Mouse (Mus musculus) forebrain, embryonic 15.5 days (tissue): ENCODE data around the gene Srsf12. TPM values are rescaled to one million over a fixed set of nuclear protein-coding genes. Genes with fewer than 3 reads are reported as not detected.

Experiments used
- ATAC-seq: fragments of 200-750 bp; cut with Nextera tagmentation; replicated peaks from 2 replicates; pipeline ENCODE4 v1.8.0; 2017; ENCODE audit warnings: mild to moderate bottlenecking, moderate TSS enrichment, moderate library complexity
- H3K27ac ChIP-seq: fragments of 300-500 bp; sonication (generic); replicated peaks from 2 replicates; pipeline ENCODE4 v1.5.1; 2015; ENCODE audit warnings: mild to moderate bottlenecking, inconsistent platforms
- H3K27me3 ChIP-seq: fragments of 300-500 bp; sonication (generic); 2 replicates; pipeline ENCODE4 v1.6.1; 2015; ENCODE audit warnings: inconsistent platforms
- H3K36me3 ChIP-seq: fragments of 300-500 bp; sonication (generic); 2 replicates; pipeline ENCODE4 v1.6.1; 2015; ENCODE audit warnings: mild to moderate bottlenecking, inconsistent platforms
- H3K4me1 ChIP-seq: fragments of 300-500 bp; sonication (generic); 2 replicates; pipeline ENCODE4 v1.6.1; 2015; ENCODE audit warnings: inconsistent platforms
- H3K4me2 ChIP-seq: fragments of 300-500 bp; sonication (generic); replicated peaks from 2 replicates; pipeline ENCODE4 v1.6.1; 2015; ENCODE audit warnings: mild to moderate bottlenecking, inconsistent platforms
- H3K4me3 ChIP-seq: fragments of 300-500 bp; sonication (generic); 2 replicates; pipeline ENCODE4 v1.5.1; 2015; ENCODE audit warnings: mild to moderate bottlenecking, inconsistent platforms
- H3K9ac ChIP-seq: fragments of 300-500 bp; sonication (generic); replicated peaks from 2 replicates; pipeline ENCODE4 v1.6.1; 2015; ENCODE audit warnings: mild to moderate bottlenecking, inconsistent platforms
- H3K9me3 ChIP-seq: fragments of 300-500 bp; sonication (generic); 2 replicates; pipeline ENCODE4 v1.6.1; 2016; ENCODE audit warnings: inconsistent platforms
- WGBS: fragments of 180-500 bp; shearing (Covaris S2); methylation state at CpG from one replicate; pipeline ENCODE4 v1.1.7; 2015; ENCODE audit warnings: mixed read lengths; 5-methylcytosine and 5-hydroxymethylcytosine counted together
- polyA plus RNA-seq: library from polyadenylated mRNA; unstranded; fragments of >200 nt; fragmentation: Nextera tagmentation; extraction: Ambion mirVana; gene quantifications from 2 replicates; pipeline ENCODE4 v1.2.1, GENCODE M21; 2015

Srsf12 gene
- polyA plus RNA-seq, 1 experiment from 2014 or later = 33.9 TPM

- H3K9ac ChIP-seq = no peak overlapping the region
- H3K9me3 ChIP-seq = no peaks in the 10 kb centered on the region
- no peak overlapping the region for H3K4me3 ChIP-seq
- no peak for ATAC-seq
- no peak overlapping the region for H3K4me2 ChIP-seq
- peaks cover 10% of the 10 kb centered on the region; the same call in 1 of the 2 replicates for H3K36me3 ChIP-seq
- no peaks in the 10 kb centered on the region for H3K4me1 ChIP-seq
- H3K27me3 ChIP-seq = no peaks in the 10 kb centered on the region
- 83% methylated on average over 4 of the region's 4 CpGs for WGBS
- no peak overlapping the region for H3K27ac ChIP-seq
Measured at GRCm38 (mm10) chr4:33229639-33230038, 20.8 kb downstream of the Srsf12 start.

DNA sequence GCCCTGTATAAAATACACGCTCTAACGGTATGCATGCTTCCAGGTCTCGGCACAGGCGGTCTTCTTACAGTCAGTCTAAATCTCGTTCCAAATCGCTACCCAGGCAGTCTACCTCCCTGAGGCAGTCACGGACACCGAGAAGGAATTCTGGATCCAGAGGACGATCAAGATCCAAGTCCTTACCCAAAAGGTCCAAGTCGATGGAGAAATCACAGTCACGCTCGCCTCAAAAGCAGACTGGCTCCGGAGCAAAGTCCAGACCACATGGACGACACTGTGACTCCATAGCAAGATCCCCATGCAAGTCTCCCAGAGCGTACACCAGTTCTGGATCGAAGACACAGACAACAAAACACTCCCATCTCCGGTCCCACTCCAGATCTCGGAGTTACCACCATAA lies 22.1 kb downstream of the Srsf12 start:
- Histone ChIP-seq H3K36me3 (peaks cover 8% of the 10 kb centered on the region; the same call in 1 of the 2 replicates), H3K4me2 (no peak overlapping the region), H3K27me3 (no peaks in the 10 kb centered on the region), H3K9ac (no peak overlapping the region), H3K4me3 (no peak overlapping the region), H3K4me1 (no peaks in the 10 kb centered on the region), H3K27ac (no peak overlapping the region), H3K9me3 (no peaks in the 10 kb centered on the region)
- WGBS = 92% methylated on average over 18 of the region's 18 CpGs
- no peak for ATAC-seq

- Histone ChIP-seq H3K27me3 (no peaks in the 10 kb centered on the region), H3K4me3 (no peak overlapping the region), H3K4me1 (peaks cover 30% of the 10 kb centered on the region), H3K36me3 (peaks cover 38% of the 10 kb centered on the region), H3K4me2 (no peak overlapping the region), H3K27ac (0 out of 2 replicates have a peak overlapping the region, but pooled peaks have one; percentile 6), H3K9ac (no peak overlapping the region), H3K9me3 (no peaks in the 10 kb centered on the region)
- 38% methylated on average over 5 of the region's 5 CpGs for whole genome bisulfite sequencing
- ATAC-seq = no peak
Measured at GRCm38 (mm10) chr4:33242536-33242935, 33.7 kb downstream of the Srsf12 start.

- Histone ChIP-seq H3K4me3 (no peak overlapping the region), H3K9ac (no peak overlapping the region), H3K27me3 (no peaks in the 10 kb centered on the region), H3K27ac (0 out of 2 replicates have a peak overlapping the region, but pooled peaks have one; percentile 6), H3K36me3 (peaks cover 38% of the 10 kb centered on the region), H3K4me2 (no peak overlapping the region), H3K4me1 (peaks cover 30% of the 10 kb centered on the region), H3K9me3 (no peaks in the 10 kb centered on the region)
- ATAC-seq = no peak
- WGBS = 78% methylated on average over 12 of the region's 12 CpGs
Measured at GRCm38 (mm10) chr4:33243016-33243758, 34.4 kb downstream of the Srsf12 start.

DNA sequence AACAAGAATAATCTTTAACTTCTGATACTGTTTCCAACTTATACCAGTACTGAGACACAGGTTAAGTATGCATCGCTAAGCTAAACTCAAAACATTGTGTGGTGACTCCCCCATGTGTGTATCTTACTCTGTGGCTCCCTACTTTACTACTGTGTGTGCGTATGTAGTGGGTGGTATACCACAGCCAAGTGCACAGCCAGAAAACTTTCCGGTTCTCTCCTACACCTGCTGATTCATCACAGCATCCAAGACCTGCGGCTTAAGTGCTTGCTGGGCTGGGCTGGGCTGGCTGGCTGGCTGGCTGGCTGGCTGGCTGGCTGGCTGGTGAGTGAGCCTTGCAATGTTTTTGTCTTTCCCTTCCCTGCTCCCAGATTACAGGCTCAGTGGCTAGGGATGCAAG lies 35.1 kb downstream of the Srsf12 start:
- no peak overlapping the region for H3K27ac ChIP-seq
- H3K4me3 ChIP-seq = no peak overlapping the region
- no peak for ATAC-seq
- H3K9ac ChIP-seq = no peak overlapping the region
- no peaks in the 10 kb centered on the region for H3K27me3 ChIP-seq
- H3K9me3 ChIP-seq = no peaks in the 10 kb centered on the region
- H3K4me2 ChIP-seq = no peak overlapping the region
- H3K36me3 ChIP-seq = peaks cover 38% of the 10 kb centered on the region
- 86% methylated on average over 4 of the region's 4 CpGs for WGBS
- peaks cover 31% of the 10 kb centered on the region for H3K4me1 ChIP-seq

- WGBS = 92% methylated on average over 14 of the region's 14 CpGs
- H3K4me3 ChIP-seq = peak overlapping the region; percentile 78
Measured at GRCm38 (mm10) chr4:33245853-33246395, 37.1 kb downstream of the Srsf12 start.

DNA sequence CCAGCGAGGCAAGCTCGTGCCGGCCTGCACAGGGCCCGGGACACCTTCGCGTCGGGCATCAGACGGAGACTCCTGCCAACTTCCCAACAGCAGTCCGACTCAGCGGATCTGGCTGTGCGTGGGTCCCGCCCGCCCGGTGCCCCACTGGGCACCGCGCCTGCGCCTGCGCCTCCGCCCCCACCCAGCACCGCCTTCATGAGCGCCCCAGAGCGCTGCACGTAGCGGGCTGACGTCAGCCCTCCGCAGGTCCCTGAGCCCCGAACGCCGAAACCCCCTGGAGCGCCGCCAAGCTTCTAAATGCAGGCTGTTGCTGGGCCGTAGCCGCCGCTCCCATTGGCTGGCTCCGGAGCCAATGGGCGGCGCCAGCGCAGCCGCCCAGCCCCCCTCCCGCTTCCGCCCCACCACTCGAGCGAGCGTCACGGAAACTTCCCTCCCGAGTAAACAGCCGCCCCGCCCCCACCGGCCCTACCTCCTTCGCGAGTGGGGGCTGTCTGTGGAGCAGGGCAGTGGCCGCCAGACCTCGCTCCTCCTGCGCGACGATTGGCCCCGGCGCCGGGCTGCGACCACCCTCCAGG lies 38.8 kb downstream of the Srsf12 start:
- H3K27ac ChIP-seq = peak overlapping the region; percentile 99
- peaks cover 34% of the 10 kb centered on the region for H3K36me3 ChIP-seq
- H3K4me3 ChIP-seq = peak overlapping the region; percentile 78
- peak; percentile 90 for ATAC-seq
- peak overlapping the region; percentile 79 for H3K4me2 ChIP-seq
- H3K9ac ChIP-seq = peak overlapping the region; percentile 96
- H3K9me3 ChIP-seq = no peaks in the 10 kb centered on the region
- peaks cover 34% of the 10 kb centered on the region for H3K4me1 ChIP-seq
- under 1% methylated on average over 60 of the region's 60 CpGs for WGBS
- H3K27me3 ChIP-seq = no peaks in the 10 kb centered on the region

More at GRCm38 (mm10) chr4:33245853-33246395, 37.1 kb downstream of the Srsf12 start:
- H3K4me2 ChIP-seq = peak overlapping the region; percentile 79
- H3K9ac ChIP-seq = no peak overlapping the region
- H3K4me1 ChIP-seq = peaks cover 37% of the 10 kb centered on the region
- ATAC-seq = no peak
- no peaks in the 10 kb centered on the region for H3K27me3 ChIP-seq
- H3K9me3 ChIP-seq = no peaks in the 10 kb centered on the region
- H3K27ac ChIP-seq = no peak overlapping the region
- peaks cover 38% of the 10 kb centered on the region for H3K36me3 ChIP-seq

DNA sequence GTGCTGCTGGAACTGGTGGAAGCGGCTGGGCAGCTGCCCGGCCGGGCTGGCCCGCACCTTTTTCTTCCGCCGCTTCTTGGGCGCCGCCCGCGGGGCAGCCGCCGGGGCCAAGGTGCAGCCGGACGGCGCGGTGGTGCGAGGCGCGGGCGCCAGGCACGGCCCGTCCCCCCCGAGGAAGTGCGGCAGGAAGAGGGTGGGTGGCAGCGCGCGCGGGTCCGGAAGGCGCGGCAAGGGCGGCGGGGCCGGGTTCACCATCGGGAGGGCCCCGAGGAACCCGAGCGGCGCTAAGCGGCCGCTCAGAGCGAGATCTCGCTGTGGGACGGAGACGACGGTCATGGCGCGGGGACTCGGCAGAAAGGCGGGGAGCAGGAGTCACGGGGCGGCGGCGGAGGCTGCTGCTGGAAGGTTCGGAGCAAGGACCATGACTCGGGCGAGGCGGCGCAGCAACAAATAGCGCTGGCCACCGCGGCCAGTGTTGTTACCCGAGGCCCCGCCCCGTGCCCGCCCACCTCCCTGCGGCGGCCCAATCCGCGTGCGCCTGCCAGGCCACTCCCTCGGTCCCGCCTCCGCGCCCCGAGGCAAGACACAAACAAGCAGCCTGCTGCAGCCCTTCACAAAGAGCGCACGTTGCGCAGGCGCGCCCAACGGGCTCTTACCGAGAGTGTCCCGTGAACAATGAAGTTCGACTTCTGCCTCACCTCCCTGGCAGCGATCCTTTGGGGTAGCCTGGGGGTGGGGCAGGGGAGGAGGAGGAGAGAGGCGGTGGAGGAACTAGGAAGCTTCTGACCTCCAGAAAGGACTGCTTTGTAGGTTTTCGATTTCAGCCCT lies 39.5 kb downstream of the Srsf12 start:
- peak overlapping the region; percentile 78 for H3K4me3 ChIP-seq
- ATAC-seq = peak; percentile 94
- H3K4me2 ChIP-seq = peak overlapping the region; percentile 43
- WGBS = under 1% methylated on average over 83 of the region's 88 CpGs
- no peaks in the 10 kb centered on the region for H3K27me3 ChIP-seq
- H3K4me1 ChIP-seq = peaks cover 31% of the 10 kb centered on the region
- peak overlapping the region; percentile 99 for H3K27ac ChIP-seq
- no peaks in the 10 kb centered on the region for H3K9me3 ChIP-seq
- peaks cover 29% of the 10 kb centered on the region for H3K36me3 ChIP-seq
- peak overlapping the region; percentile 96 for H3K9ac ChIP-seq

- WGBS = under 1% methylated on average over 4 of the region's 4 CpGs
- Histone ChIP-seq H3K9me3 (no peaks in the 10 kb centered on the region), H3K36me3 (peaks cover 23% of the 10 kb centered on the region), H3K4me3 (peak overlapping the region; percentile 78), H3K4me2 (peak overlapping the region; percentile 43), H3K9ac (peak overlapping the region; percentile 49), H3K4me1 (peaks cover 31% of the 10 kb centered on the region), H3K27ac (peak overlapping the region; percentile 99), H3K27me3 (no peaks in the 10 kb centered on the region)
- ATAC-seq = no peak
Measured at GRCm38 (mm10) chr4:33248915-33249314, 40.1 kb downstream of the Srsf12 start.

- Histone ChIP-seq H3K27ac (peak overlapping the region; percentile 99), H3K4me1 (peaks cover 30% of the 10 kb centered on the region), H3K27me3 (no peaks in the 10 kb centered on the region), H3K36me3 (peaks cover 14% of the 10 kb centered on the region), H3K4me3 (no peak overlapping the region), H3K9ac (0 out of 2 replicates have a peak overlapping the region, but pooled peaks have one; percentile 17), H3K9me3 (no peaks in the 10 kb centered on the region), H3K4me2 (no peak overlapping the region)
- no peak for ATAC-seq
- WGBS = 39% methylated on average over 1 of the region's 1 CpGs
Measured at GRCm38 (mm10) chr4:33249716-33250230, 41.0 kb downstream of the Srsf12 start.

GRCm38 (mm10) chr4:33250867-33251266 lies 42.1 kb downstream of the Srsf12 start:
- Histone ChIP-seq H3K27me3 (no peaks in the 10 kb centered on the region), H3K9me3 (no peaks in the 10 kb centered on the region), H3K27ac (no peak overlapping the region), H3K4me2 (no peak overlapping the region), H3K4me3 (no peak overlapping the region), H3K36me3 (peaks cover 4% of the 10 kb centered on the region; the same call in 1 of the 2 replicates), H3K9ac (no peak overlapping the region), H3K4me1 (peaks cover 19% of the 10 kb centered on the region)
- WGBS = 85% methylated on average over 2 of the region's 2 CpGs
- no peak for ATAC-seq
